ENCODE assay signal across 8 mouse cellular contexts in genomic region chr7:25753076-25753475, GRCm38 (mm10). TPM values are rescaled to one million over a fixed set of nuclear protein-coding genes. Genes with fewer than 3 reads are reported as not detected.
DNase-seq lines count a peak whose midpoint lies in the region; ATAC-seq and TF ChIP-seq lines count a peak whose summit lies in the region.

No protein-coding gene starts in this region.

- peak; percentile 18 to 30 for DNase-seq in cerebellum, postnatal 10 days
- DNase-seq in cerebellum, postnatal 4 days (ENCODE audit: low spot score in 2 of 2): no peak
- DNase-seq in spleen, adult 2 months (ENCODE audit: low read depth in 1 of 2, low spot score in 2 of 2): no peak
- DNase-seq in spleen, postnatal 36 days (ENCODE audit: low spot score in 2 of 2): no peak
- DNase-seq in thymus, postnatal 10 days (ENCODE audit: low spot score in 2 of 2): no peak
- no peak for DNase-seq in spleen, postnatal 14 days (ENCODE audit: low spot score in 2 of 2)

- H3K4me1 ChIP-seq in spleen, adult 2 months (ENCODE audit: control insufficient read depth, insufficient read depth, insufficient read length): peaks cover 15% of the 10 kb centered on the region; the same call in 1 of the 2 replicates
- H3K4me1 ChIP-seq in limb, embryonic 15.5 days: peaks cover 16% of the 10 kb centered on the region

- H3K27ac ChIP-seq in spleen, adult 2 months (ENCODE audit: insufficient read depth, low read length): no peak overlapping the region
- no peak overlapping the region for H3K27ac ChIP-seq in limb, embryonic 15.5 days

- peaks cover 18% of the 10 kb centered on the region for H3K36me3 ChIP-seq in spleen, adult 2 months (ENCODE audit: control insufficient read depth, insufficient read depth, low read length)
- H3K36me3 ChIP-seq in limb, embryonic 15.5 days: peaks cover 44% of the 10 kb centered on the region

- peak overlapping the region; percentile 68; the same call in 1 of the 2 replicates for H3K4me3 ChIP-seq in spleen, adult 2 months (ENCODE audit: extremely low read depth, insufficient read depth, insufficient read length)
- peak overlapping the region; percentile 91 for H3K4me3 ChIP-seq in limb, embryonic 15.5 days

- H3K27me3 ChIP-seq in spleen, adult 2 months (ENCODE audit: control insufficient read depth, insufficient read depth, low read length): no peaks in the 10 kb centered on the region
- H3K27me3 ChIP-seq in limb, embryonic 15.5 days: no peaks in the 10 kb centered on the region

- no peak for ATAC-seq in limb, embryonic 15.5 days (ENCODE audit: insufficient number of reproducible peaks, low FRiP score, low TSS enrichment, low read depth)
- no peak for ATAC-seq in inflammation-experienced regulatory T-cells, adult 6 months

- TF ChIP-seq POLR2A in spleen, adult 2 months (IDR thresholded peaks at IDR 0.05; ENCODE audit: low read depth, low read length): no peak

- no peak for TF ChIP-seq CTCF in spleen, adult 2 months (IDR thresholded peaks at IDR 0.05; ENCODE audit: extremely low read depth, insufficient read depth, insufficient read length, insufficient replicate concordance)

- peak overlapping the region; percentile 98; the same call in 1 of the 2 replicates for H3K9ac ChIP-seq in limb, embryonic 15.5 days

- peak overlapping the region; percentile 83 for H3K4me2 ChIP-seq in limb, embryonic 15.5 days

- no peaks in the 10 kb centered on the region for H3K9me3 ChIP-seq in limb, embryonic 15.5 days

RNA-seq across cellular contexts. Expression of gene Hnrnpul1, which starts 1.5 kb away (rescaled TPM):
- polyA plus RNA-seq in spleen, adult 2 months (2012; rRNA removed): 49.6 and 59.2 TPM in 2 replicates
- polyA plus RNA-seq in limb, embryonic 15.5 days (2015; fragmentation: Nextera tagmentation; extraction: Ambion mirVana): 46.3 and 53.7 TPM in 2 replicates
- polyA plus RNA-seq in inflammation-experienced regulatory T-cells, adult 6 months (2017; shearing (Covaris generic)): 10 to 100 TPM; 46.6 to 56.2 (median 54.7) TPM

RNA-seq across cellular contexts. Expression of gene Ccdc97, which starts 34.2 kb away (rescaled TPM):
- 81.5 and 93.6 TPM in 2 replicates for polyA plus RNA-seq in spleen, adult 2 months (2012; rRNA removed)
- 23.1 and 23.4 TPM in 2 replicates for polyA plus RNA-seq in limb, embryonic 15.5 days (2015; fragmentation: Nextera tagmentation; extraction: Ambion mirVana)
- 10 to 100 TPM; 41.2 to 45.8 (median 45.8) TPM for polyA plus RNA-seq in inflammation-experienced regulatory T-cells, adult 6 months (2017; shearing (Covaris generic))

RNA-seq across cellular contexts. Expression of gene Axl, which starts 35.4 kb away (rescaled TPM):
- polyA plus RNA-seq in spleen, adult 2 months (2012; rRNA removed): 106 and 129 TPM in 2 replicates
- polyA plus RNA-seq in limb, embryonic 15.5 days (2015; fragmentation: Nextera tagmentation; extraction: Ambion mirVana): 131 and 133 TPM in 2 replicates
- 10 to 100 TPM; 18.6 to 32.5 (median 25.5) TPM for polyA plus RNA-seq in inflammation-experienced regulatory T-cells, adult 6 months (2017; shearing (Covaris generic))

Comparison
In these comparisons a context has a peak if more than half of its experiments do, and no peak if none do; other contexts are left out.
1. DNase-seq: peak in cerebellum, postnatal 10 days (2 of 2); none in cerebellum, postnatal 4 days (0 of 2), spleen, adult 2 months (0 of 2), spleen, postnatal 36 days (0 of 2), thymus, postnatal 10 days (0 of 2) and spleen, postnatal 14 days (0 of 2).